Mouse (Mus musculus) limb, embryonic 10.5 days (tissue): ENCODE results near the gene Tmem184b. TPM values are rescaled to one million over a fixed set of nuclear protein-coding genes. Genes with fewer than 3 reads are reported as not detected.

Experiments used
- DNase-seq: peaks from one replicate; pipeline ENCODE4 v3.0.0-alpha.2; 2017; ENCODE audit warnings: low spot score
- H3K27ac ChIP-seq: fragments of 300-500 bp; sonication (generic); 2 replicates; pipeline ENCODE4 v1.5.1; 2016; ENCODE audit warnings: mild to moderate bottlenecking
- H3K27me3 ChIP-seq: fragments of 300-500 bp; sonication (generic); 2 replicates; pipeline ENCODE4 v1.6.1; 2016; ENCODE audit warnings: low read depth, mild to moderate bottlenecking; ENCODE audit not compliant: poor library complexity, severe bottlenecking
- H3K36me3 ChIP-seq: fragments of 300-500 bp; sonication (generic); 2 replicates; pipeline ENCODE4 v1.6.1; 2016; ENCODE audit warnings: mild to moderate bottlenecking, moderate library complexity
- H3K4me1 ChIP-seq: fragments of 300-500 bp; sonication (generic); 2 replicates; pipeline ENCODE4 v1.6.1; 2016
- H3K4me3 ChIP-seq: fragments of 300-500 bp; sonication (generic); 2 replicates; pipeline ENCODE4 v1.5.1; 2016; ENCODE audit warnings: mild to moderate bottlenecking, moderate library complexity
- H3K9me3 ChIP-seq: fragments of 300-500 bp; sonication (generic); replicated peaks from 2 replicates; pipeline ENCODE4 v1.6.1; 2016; ENCODE audit warnings: mild to moderate bottlenecking
- WGBS: fragments of 180-500 bp; shearing (Covaris S2); methylation state at CpG from one replicate; pipeline ENCODE4 v1.1.7; 2016; 5-methylcytosine and 5-hydroxymethylcytosine counted together
- polyA plus RNA-seq: library from polyadenylated mRNA; unstranded; fragments of >200 nt; fragmentation: Nextera tagmentation; extraction: Ambion mirVana; gene quantifications from 2 replicates; pipeline ENCODE4 v1.2.1, GENCODE M21; 2016

Tmem184b gene
- polyA plus RNA-seq, 1 experiment from 2014 or later, result 74.8 TPM

DNA sequence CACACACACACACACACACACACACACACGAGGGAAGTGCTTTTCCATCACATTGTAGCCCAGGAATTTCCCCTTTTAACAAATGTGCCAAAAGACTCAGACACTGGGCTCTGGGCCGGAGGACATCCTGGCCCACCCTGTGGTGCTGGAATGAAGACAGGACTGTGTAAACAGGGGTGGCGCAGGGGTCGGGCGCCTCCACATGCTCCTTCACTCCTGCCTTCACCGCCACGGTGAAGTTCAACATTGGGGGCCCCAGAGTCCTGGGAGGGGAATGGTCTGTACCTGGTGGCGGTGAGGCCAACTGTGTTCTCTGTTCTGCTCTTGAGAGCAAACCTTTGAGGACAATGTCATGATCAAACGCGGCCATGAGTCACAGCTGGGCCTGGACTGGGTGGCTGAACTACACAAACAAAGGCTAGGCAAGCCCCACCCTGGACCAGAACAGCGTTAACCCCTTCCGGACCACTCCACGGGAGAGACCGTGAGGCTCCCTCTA lies 35.0 kb downstream of the Tmem184b start:
- H3K27ac ChIP-seq, result peak overlapping the region; percentile 20
- 77% methylated on average over 14 of the region's 14 CpGs for WGBS

DNA sequence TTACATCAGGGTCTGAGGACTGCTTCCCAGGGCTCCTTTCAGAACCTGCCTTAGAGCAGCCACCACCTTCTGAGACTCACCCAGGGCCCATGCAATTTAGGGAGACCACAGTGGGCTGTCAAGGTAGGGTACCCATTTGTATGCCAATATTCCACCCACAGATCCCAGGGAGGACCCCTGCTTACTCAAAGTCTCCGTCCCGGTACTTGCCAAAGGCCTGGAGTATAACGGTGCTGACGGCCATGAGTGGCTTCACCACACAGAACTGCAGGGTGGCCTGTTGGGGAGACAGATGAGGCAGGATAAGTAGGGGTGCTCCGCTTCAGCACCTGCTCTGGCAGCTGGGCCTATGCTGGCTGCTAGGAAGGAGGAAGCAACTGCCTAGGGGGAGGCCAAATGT lies 37.0 kb downstream of the Tmem184b start:
- DNase-seq, result no peak
- H3K27ac ChIP-seq, result no peak overlapping the region
- H3K4me1 ChIP-seq, result peaks cover 16% of the 10 kb centered on the region; the same call in 1 of the 2 replicates
- no peaks in the 10 kb centered on the region for H3K27me3 ChIP-seq
- H3K4me3 ChIP-seq, result no peak overlapping the region
- H3K36me3 ChIP-seq, result peaks cover 92% of the 10 kb centered on the region
- WGBS, result 91% methylated on average over 5 of the region's 5 CpGs
- H3K9me3 ChIP-seq, result no peaks in the 10 kb centered on the region

More for the DNA sequence above, 35.0 kb downstream of the Tmem184b start:
- Histone ChIP-seq H3K9me3 (no peaks in the 10 kb centered on the region), H3K4me1 (peaks cover 10% of the 10 kb centered on the region; the same call in 1 of the 2 replicates), H3K27me3 (no peaks in the 10 kb centered on the region), H3K4me3 (no peak overlapping the region), H3K36me3 (peaks cover 92% of the 10 kb centered on the region)
- DNase-seq, result no peak

DNA sequence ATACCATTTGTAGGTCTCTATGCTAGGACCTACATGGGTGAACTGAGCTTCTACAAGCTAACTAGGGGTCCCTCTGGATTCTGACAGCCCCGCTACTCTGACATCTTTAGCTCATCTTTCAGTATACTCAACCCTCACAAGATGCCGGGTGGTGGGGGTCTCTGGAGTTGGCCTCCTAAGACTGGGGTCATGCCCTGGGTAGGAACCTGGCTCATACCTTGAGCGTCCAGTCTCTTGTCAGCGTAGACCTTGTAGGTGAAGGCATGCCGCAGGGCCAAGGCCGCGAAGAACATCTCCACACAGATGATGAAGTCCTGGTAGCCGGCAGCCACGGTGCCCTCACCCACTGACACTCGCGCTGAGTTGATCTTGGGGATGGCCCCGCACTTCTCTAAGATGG lies 38.3 kb downstream of the Tmem184b start:
- H3K4me3 ChIP-seq, result no peak overlapping the region
- 99% methylated on average over 12 of the region's 12 CpGs for WGBS
- no peaks in the 10 kb centered on the region for H3K27me3 ChIP-seq
- H3K36me3 ChIP-seq, result peaks cover 91% of the 10 kb centered on the region
- DNase-seq, result no peak
- no peak overlapping the region for H3K27ac ChIP-seq
- H3K4me1 ChIP-seq, result peaks cover 25% of the 10 kb centered on the region
- no peaks in the 10 kb centered on the region for H3K9me3 ChIP-seq

DNA sequence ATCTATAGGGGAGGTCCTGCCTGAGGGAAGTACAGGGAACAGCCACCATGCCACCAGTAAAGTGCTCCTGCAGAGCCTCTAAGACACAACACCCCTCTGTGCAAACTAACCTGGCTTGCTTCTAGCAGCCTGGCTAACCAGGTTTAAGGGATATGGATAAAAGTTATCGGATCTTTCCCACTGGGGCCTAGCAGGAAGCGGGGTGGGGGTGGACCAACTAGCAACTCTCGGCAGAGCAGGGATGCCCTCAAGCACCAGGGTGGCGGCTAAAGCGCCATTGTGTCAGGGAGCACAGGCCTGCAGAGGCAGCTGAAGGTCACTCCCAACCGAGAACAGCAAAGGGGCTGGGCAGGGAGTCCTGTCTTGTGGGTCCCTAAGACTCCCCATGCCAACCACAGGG lies 39.2 kb downstream of the Tmem184b start:
- 75% methylated on average over 6 of the region's 6 CpGs for WGBS
- H3K4me3 ChIP-seq, result no peak overlapping the region
- H3K9me3 ChIP-seq, result no peaks in the 10 kb centered on the region
- H3K4me1 ChIP-seq, result peaks cover 28% of the 10 kb centered on the region
- no peaks in the 10 kb centered on the region for H3K27me3 ChIP-seq
- 0 out of 2 replicates have a peak overlapping the region, but pooled peaks have one; percentile 2 for H3K27ac ChIP-seq
- no peak for DNase-seq
- peaks cover 85% of the 10 kb centered on the region for H3K36me3 ChIP-seq

DNA sequence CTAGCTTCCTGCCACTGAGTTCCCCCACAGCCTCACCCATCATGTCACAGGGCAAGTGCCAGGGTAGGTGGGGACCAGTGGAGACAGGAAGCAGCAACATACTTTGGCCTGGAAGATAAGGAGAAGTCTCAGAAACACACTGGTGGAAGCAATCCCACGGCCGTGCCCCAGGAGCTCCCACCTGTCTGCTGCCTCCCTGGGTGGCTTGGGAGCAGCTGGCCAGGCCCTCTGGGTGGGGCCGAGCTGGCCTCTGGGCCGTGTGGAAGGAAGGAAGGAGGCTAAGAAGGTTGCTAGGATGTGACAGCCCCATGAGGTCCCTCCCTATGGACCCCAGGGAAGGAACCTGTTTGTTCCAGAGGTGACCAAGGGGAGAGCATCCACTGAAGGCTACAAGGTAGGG lies 42.3 kb downstream of the Tmem184b start:
- peaks cover 13% of the 10 kb centered on the region for H3K27me3 ChIP-seq
- DNase-seq, result no peak
- no peaks in the 10 kb centered on the region for H3K9me3 ChIP-seq
- H3K4me1 ChIP-seq, result peaks cover 43% of the 10 kb centered on the region
- 64% methylated on average over 4 of the region's 4 CpGs for WGBS
- 0 out of 2 replicates have a peak overlapping the region, but pooled peaks have one; percentile 42 for H3K27ac ChIP-seq
- no peak overlapping the region for H3K4me3 ChIP-seq
- H3K36me3 ChIP-seq, result peaks cover 56% of the 10 kb centered on the region

DNA sequence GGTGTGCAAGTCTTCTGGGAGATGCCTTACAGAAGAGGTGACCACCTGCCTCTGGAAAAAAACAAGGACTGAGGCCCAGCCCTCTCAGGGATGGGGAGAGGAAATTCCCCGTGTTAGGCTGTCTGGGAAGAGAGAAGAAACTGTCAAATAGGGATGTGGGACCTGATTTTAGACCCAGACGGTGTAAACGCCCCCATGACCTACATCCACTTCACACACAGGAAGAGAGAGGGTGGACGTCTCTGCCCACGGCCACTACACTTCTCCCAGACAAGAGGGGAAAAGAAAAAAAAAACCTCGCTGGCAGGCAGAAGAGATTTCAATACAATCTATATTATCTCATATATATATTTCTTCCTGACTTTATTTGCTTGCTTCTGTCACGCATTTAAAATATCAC lies 43.0 kb downstream of the Tmem184b start:
- no peaks in the 10 kb centered on the region for H3K9me3 ChIP-seq
- no peak overlapping the region; the same call in 1 of the 2 replicates for H3K27ac ChIP-seq
- peaks cover 43% of the 10 kb centered on the region for H3K4me1 ChIP-seq
- no peak overlapping the region for H3K4me3 ChIP-seq
- peaks cover 18% of the 10 kb centered on the region for H3K27me3 ChIP-seq
- WGBS, result 71% methylated on average over 7 of the region's 7 CpGs
- no peak for DNase-seq
- H3K36me3 ChIP-seq, result peaks cover 49% of the 10 kb centered on the region

DNA sequence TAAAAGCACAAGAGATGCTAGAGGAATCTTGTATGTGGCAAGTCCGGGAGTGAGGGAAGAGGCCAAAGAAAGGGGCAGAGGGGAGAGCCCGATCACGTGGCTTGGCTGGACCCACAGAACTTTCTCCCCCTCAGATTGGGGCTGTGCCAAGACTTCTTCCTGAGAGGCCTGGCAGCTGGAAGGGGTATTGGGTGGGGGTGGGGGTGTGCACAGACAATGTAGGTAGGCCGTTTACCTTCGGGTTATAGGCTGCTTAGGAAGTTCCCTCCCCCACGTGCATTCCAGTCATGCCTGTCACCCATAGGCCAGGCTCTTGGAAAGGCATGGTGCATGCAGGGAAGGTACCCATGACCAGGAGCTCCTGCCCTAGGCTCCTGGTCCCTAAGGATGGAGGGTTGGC lies 43.4 kb downstream of the Tmem184b start:
- peaks cover 43% of the 10 kb centered on the region for H3K4me1 ChIP-seq
- 44% methylated on average over 6 of the region's 6 CpGs for WGBS
- no peak overlapping the region; the same call in 1 of the 2 replicates for H3K27ac ChIP-seq
- no peaks in the 10 kb centered on the region for H3K9me3 ChIP-seq
- no peak overlapping the region for H3K4me3 ChIP-seq
- peaks cover 45% of the 10 kb centered on the region for H3K36me3 ChIP-seq
- H3K27me3 ChIP-seq, result peaks cover 18% of the 10 kb centered on the region
- DNase-seq, result no peak

DNA sequence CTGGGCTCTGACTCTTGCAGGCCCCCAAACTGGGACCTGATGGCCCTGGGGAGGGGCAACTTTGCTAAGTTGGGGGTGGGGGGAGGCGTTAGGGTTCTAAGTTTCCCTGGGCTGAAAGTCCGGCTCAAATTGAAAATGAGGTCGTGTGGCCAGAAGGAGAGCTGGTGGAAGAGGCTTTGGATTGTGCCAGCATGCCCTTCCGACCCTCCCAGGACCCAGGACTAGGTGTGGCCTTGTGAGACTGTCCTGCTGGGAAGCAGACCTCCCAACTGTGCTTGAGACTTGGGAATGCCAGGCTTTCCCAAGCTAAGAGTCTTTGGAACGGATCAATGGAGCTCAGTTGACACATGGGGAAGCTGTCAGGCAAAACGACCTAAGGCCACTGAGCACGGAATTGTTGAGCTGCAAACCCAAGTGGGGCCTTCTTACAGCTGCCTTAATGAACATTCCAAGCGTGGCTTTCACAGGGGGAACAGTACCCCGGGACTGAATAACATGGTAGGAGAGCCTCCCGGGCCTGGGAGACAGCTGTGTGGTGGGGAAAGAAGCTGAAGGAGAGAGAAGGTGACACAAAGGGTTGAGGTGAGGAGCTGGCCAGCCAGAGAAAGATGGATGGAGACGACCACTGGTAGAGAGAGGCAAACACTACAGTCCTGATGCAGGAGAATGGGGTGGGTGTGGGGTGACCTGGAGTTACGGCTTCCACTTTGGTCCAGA lies 45.2 kb downstream of the Tmem184b start:
- DNase-seq, result no peak
- Histone ChIP-seq H3K9me3 (no peaks in the 10 kb centered on the region), H3K4me3 (peak overlapping the region; percentile 58), H3K27me3 (peaks cover 18% of the 10 kb centered on the region), H3K36me3 (peaks cover 30% of the 10 kb centered on the region), H3K27ac (peak overlapping the region; percentile 76; the same call in 1 of the 2 replicates), H3K4me1 (peaks cover 46% of the 10 kb centered on the region)
- 45% methylated on average over 12 of the region's 12 CpGs for WGBS

DNA sequence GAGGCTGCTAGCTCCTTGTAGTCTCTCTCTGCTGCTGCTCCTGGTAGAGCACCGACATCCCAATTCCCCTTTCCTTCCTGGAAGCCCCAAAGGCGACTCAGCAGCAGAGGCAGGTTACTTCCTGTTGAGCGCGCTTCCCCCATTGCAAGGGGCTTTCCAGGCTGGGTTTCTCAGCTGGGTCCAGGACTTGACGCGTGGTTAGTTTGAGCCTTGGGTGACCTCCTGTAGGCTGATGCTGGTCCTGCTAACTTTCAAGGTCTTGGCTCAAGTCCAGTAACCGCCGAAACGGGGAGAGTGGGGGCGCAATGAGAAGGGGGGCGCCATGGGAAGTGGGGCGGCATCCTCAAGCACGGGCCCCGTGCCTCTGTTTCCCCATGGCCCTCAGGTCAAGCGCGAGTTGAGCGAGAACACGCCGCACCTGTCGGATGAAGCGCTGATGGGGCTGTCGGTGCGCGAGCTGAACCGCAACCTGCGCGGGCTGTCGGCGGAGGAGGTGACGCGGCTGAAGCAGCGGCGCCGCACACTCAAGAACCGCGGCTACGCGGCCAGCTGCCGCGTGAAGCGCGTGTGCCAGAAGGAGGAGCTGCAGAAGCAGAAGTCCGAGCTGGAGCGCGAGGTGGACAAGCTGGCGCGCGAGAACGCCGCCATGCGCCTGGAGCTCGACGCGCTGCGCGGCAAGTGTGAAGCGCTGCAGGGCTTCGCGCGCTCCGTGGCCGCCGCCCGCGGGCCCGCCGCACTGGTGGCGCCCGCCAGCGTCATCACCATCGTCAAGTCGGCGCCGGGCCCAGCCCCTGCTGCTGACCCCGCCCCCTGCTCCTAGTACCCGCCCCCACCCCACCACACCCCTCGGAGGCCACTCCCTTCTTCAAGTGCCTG lies 46.1 kb downstream of the Tmem184b start:
- H3K27ac ChIP-seq, result peak overlapping the region; percentile 76
- H3K9me3 ChIP-seq, result no peaks in the 10 kb centered on the region
- whole genome bisulfite sequencing, result under 1% methylated on average over 77 of the region's 77 CpGs
- peak overlapping the region; percentile 58 for H3K4me3 ChIP-seq
- H3K36me3 ChIP-seq, result peaks cover 21% of the 10 kb centered on the region
- peaks cover 18% of the 10 kb centered on the region for H3K27me3 ChIP-seq
- peak; percentile 87 for DNase-seq
- H3K4me1 ChIP-seq, result peaks cover 47% of the 10 kb centered on the region

DNA sequence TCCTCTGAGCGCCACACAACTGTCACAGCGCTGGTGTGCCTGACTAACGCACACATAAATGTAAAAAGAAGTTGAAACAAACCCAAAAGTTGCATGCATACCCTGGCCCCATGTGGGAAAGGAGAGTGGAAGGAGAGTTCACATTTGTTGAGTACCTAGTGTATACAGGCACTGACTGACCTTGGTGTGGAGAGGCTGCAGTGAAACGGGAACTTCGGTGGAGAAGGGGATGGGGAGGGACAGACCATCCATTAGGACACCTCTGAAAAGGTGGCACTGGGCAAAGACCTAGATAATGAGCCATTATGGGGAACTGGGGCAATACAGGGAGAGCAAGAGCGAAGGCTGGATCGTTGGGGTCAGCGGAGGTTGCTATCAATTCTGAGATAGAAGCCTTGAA lies 46.9 kb downstream of the Tmem184b start:
- peaks cover 51% of the 10 kb centered on the region for H3K4me1 ChIP-seq
- peaks cover 18% of the 10 kb centered on the region for H3K27me3 ChIP-seq
- no peaks in the 10 kb centered on the region for H3K9me3 ChIP-seq
- peak overlapping the region; percentile 58 for H3K4me3 ChIP-seq
- H3K27ac ChIP-seq, result no peak overlapping the region
- no peak for DNase-seq
- H3K36me3 ChIP-seq, result peaks cover 13% of the 10 kb centered on the region
- 74% methylated on average over 8 of the region's 8 CpGs for WGBS

DNA sequence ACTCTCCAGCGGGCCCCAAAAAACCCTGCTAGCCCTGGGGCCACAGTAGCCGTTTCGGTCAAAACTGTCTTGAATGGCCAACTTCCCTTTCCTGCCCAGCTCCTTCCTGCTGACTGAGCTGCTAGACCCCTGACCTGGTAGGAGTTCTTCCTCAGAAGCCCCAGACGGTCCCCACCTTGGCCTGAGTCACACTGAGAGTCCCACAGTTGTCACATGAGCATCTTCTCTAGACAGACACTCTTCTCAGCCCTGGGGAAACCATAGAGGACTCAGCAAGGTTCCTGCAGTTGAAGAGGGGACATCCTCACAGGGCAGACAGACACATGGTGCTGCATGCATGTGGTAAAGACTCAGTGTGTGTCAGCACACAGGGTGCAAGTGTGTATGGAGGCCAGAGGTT lies 48.8 kb downstream of the Tmem184b start:
- peaks cover 18% of the 10 kb centered on the region for H3K27me3 ChIP-seq

DNA sequence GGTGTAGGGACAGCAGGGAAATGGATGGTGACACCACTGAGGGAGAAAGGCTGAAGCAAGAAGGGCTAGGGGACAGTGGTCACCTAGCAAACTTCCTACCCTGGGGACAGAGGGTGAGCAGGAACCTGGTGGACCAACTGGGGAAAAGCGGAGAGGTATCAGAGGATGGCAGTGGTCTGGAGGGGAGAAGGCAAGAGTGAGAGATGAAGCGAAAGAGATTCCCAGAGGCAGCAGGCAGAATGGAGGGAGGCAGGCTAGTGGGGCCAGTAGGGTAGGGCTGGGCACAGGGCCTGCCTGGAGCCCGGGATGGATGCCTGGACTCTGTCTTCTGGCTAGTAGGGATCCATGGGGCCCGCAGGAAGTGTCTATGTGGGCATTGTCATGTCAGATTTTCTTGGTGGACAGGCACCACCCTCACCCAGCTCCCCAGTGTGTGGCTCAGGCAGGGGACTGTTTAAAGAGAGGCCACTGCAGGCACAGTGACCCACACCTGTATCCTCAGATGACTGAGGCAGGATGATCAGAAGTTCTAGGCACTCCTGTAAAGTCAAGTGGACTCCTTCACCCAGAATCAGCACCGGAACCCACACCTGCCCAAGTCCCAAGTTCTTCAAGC lies 49.6 kb downstream of the Tmem184b start:
- peaks cover 50% of the 10 kb centered on the region for H3K4me1 ChIP-seq
- peaks cover 18% of the 10 kb centered on the region for H3K27me3 ChIP-seq
- no peak overlapping the region for H3K27ac ChIP-seq
- WGBS, result 89% methylated on average over 5 of the region's 5 CpGs
- no peaks in the 10 kb centered on the region for H3K9me3 ChIP-seq
- no peak for DNase-seq
- H3K4me3 ChIP-seq, result no peak overlapping the region
- 0 out of 2 replicates have a peak, but pooled peaks cover 3% of the 10 kb centered on the region for H3K36me3 ChIP-seq

More for the DNA sequence above, 48.8 kb downstream of the Tmem184b start:
- no peak overlapping the region for H3K4me3 ChIP-seq
- 81% methylated on average over 4 of the region's 4 CpGs for WGBS
- no peaks in the 10 kb centered on the region for H3K9me3 ChIP-seq
- peaks cover 45% of the 10 kb centered on the region for H3K4me1 ChIP-seq
- no peak overlapping the region for H3K27ac ChIP-seq
- 0 out of 2 replicates have a peak, but pooled peaks cover 6% of the 10 kb centered on the region for H3K36me3 ChIP-seq
- DNase-seq, result no peak
